Mouse (Mus musculus) frontal cortex, postnatal 14 days (tissue): Measurements from ENCODE around the gene Zfand4.
"Not testable (repeated sequence)": the region's sequence is repeated elsewhere in the genome, so short reads cannot be mapped to it uniquely, and the experiment has no call there.

ENCODE experiments used
- DNase-seq, 2 experiments: peaks; one replicate each; pipeline ENCODE4 v3.0.0; 2022; ENCODE audit warnings: low spot score in 2 of 2

The Zfand4 gene

DNA sequence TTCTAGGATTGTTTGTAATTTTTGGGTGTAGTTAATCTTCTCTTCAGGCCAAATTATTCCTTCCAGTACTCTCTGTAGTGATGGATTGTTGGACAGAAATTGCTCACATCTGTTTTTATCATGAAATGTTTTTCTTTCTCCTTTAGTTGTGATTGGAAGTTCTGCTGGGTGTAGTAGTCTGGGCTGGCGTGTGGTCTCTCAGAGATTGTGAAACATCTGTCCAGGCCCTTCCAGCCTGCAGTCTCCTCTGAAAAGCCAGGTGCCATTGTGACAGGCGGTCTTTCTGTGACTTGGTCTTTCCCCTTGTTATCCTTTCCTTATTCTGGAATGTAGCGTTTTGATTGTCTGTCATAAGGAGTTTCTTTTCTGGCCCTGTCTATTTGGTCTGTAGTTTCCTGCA is 55.2 kb downstream of the Zfand4 start:
- no peak for DNase-seq

- no peak for DNase-seq
Observed at GRCm38 (mm10) chr6:116326641-116327040, 62.6 kb downstream of the Zfand4 start.

GRCm38 (mm10) chr6:116331396-116331795 is 67.4 kb downstream of the Zfand4 start:
- DNase-seq: no peak

GRCm38 (mm10) chr6:116337466-116337834 is 73.4 kb downstream of the Zfand4 start:
- no peak for DNase-seq

GRCm38 (mm10) chr6:116337835-116338501 is 73.9 kb downstream of the Zfand4 start, which contains the start of gene March8:
Gene March8 (plus strand): TSS chr6:116338024.
- peak; percentile 71 to 80 for DNase-seq

DNA sequence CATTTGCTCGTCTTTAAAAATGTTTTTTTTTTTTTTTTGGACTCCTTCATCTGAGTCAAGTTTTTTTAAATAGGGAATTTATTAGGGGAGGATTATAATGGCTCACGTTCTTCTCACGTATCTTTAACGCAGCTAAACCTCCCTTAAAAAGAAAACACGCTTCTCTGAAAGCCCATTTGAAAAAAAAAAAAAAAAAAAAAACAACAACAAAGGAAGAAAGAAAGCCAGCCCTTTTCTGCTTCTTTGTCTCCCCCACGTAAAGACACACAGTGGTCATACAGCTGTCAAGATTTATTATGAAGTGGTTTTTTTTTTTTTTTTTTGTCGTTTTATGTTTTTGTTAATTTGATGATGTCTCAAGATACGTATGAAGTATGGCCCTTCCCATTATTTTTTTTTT is 74.5 kb downstream of the Zfand4 start:
- no peak for DNase-seq

DNA sequence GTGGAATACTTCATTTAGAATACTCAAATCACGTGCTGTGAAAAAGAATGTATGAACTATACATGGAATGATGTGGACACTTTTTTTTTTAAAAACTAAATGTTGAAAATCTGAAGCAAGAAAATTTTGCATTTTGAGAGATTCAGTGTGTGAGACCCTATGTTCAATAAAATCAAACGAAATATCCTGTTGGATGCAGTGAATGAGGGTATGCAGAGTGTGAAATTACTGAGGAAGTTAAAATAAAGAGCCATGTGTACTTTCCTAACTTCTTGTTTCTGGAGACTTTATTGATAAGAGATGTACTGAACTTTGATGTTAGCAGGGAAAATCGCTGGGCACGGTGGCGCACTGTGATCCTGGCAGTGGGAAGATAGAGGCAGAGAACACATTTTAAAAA is 75.1 kb downstream of the Zfand4 start:
- no peak for DNase-seq

- DNase-seq: no peak
Observed at GRCm38 (mm10) chr6:116340521-116340920, 76.5 kb downstream of the Zfand4 start.

DNA sequence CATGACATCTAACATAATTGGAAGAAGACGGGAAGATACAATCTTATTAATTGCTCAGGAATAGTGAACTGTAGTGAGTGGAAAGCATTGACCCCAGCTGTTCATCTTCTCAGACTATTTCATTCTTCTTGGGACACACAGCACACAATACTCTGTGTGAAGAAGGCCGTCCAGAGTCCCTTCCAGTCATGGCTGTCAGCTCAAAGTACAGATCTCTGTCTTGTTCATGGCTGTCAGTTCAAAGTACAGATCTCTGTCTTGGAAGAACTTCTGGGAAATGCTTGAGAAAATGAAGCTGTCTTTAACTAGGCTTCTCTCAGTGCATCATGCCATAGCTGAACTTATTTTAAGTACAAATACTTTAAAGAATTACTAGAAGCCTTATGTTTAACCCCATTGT is 83.9 kb downstream of the Zfand4 start:
- DNase-seq: no peak

- no peak for DNase-seq
Observed at GRCm38 (mm10) chr6:116349997-116350396, 86.0 kb downstream of the Zfand4 start.

DNA sequence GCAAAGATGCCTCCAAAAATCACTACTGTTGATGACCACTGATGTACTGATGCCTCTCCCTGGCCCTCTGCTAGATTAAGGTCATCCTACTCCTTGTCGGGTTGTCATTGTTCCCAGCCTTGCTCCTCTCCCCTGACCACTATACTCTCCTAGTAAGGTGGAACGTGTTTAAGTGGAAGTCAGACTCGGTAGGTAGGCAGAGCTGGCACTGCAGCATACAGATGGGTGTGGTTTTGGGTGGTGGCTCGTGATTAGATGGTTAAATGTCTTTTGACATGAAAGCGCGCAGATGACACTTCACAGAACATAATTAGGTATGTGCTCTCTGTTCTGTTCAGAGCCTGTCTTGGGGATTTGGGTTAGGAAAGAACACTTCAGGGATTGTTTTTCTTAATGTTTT is 86.6 kb downstream of the Zfand4 start:
- DNase-seq: no peak

GRCm38 (mm10) chr6:116351534-116351933 is 87.5 kb downstream of the Zfand4 start:
- DNase-seq: no peak

GRCm38 (mm10) chr6:116353428-116353827 is 89.4 kb downstream of the Zfand4 start:
- no peak for DNase-seq

- not testable (repeated sequence) for DNase-seq
Observed at GRCm38 (mm10) chr6:116356311-116356947, 92.4 kb downstream of the Zfand4 start.

- DNase-seq: no peak
Observed at GRCm38 (mm10) chr6:116356948-116357325, 92.9 kb downstream of the Zfand4 start.

DNA sequence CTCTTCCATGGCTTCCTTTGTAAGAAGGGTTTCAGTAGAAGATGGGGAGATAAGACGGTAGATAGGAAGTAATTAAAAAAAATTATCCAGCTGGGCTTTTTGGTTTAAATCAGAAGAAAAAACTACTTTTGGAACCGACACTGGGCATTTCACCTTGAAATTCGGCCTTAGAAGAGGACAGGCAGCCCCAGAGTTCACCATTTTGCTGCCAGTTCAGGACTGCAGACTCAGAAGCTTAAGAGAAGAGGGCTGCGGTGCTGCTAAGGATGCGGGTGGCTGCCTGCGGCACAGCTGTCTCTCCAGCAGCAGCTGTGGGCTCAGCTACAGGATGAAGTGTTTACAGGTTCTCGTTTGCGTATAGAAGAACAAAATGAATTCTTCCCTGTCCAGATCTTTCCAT is 94.0 kb downstream of the Zfand4 start:
- DNase-seq: no peak

DNA sequence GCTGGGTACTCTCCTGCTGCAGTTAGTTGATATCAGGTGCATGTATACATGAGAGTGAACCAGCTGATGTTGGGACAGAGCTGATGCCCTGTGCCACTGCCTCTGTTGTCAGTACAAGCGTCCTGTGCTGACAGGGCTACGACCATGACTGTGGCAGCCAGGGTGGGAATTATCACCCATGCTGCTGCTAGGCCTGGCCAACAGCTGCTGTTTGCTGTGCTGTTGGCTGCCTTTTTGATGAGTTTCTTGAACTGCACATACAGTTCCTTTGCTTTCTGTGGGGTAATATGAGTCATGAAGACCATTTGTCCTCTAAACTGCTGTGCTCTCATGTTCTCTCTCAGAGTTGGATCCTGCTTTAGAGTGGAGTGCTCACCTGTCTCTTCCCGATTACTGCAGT is 95.2 kb downstream of the Zfand4 start:
- DNase-seq: no peak

- DNase-seq: no peak
Observed at GRCm38 (mm10) chr6:116361463-116361862, 97.4 kb downstream of the Zfand4 start.

DNA sequence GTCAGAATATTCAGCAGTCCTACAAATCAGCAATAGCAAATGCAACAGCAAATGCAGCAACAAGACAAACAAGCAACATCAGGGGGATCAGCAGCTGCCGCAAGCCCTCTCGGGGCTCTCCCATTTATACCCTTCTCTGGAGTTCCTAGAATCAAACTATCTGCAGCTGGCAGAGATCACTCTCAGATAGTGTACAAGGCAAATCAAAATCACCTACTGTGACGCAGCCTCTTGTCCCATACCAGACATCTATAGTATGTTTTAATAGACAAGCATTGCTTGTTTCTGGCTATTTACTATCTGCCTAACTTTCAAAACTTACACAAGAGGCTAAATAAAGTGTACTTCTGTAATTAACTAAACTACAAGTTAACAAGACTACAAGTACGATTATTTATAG is 98.0 kb downstream of the Zfand4 start:
- no peak for DNase-seq

DNA sequence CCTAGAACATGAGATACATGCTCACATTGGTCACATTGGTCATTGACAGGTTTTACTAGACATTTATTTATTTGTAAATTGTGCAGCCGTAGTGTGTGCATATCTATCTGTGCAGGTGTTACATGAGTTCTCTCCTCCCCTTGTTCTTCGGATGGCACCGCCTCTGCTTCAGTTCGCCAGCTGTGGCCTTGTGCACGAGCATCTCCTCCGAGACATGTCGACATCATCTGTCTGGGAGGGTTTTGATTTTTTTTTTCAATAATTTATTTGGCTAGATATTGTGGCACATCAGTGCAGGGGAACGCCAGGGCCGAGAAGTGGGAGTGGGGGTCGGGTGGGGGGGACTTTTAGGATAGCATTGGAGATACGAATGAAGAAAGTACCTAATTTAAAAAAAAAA is 103.9 kb downstream of the Zfand4 start:
- no peak for DNase-seq

- no peak for DNase-seq
Observed at GRCm38 (mm10) chr6:116369811-116370210, 105.8 kb downstream of the Zfand4 start.

DNA sequence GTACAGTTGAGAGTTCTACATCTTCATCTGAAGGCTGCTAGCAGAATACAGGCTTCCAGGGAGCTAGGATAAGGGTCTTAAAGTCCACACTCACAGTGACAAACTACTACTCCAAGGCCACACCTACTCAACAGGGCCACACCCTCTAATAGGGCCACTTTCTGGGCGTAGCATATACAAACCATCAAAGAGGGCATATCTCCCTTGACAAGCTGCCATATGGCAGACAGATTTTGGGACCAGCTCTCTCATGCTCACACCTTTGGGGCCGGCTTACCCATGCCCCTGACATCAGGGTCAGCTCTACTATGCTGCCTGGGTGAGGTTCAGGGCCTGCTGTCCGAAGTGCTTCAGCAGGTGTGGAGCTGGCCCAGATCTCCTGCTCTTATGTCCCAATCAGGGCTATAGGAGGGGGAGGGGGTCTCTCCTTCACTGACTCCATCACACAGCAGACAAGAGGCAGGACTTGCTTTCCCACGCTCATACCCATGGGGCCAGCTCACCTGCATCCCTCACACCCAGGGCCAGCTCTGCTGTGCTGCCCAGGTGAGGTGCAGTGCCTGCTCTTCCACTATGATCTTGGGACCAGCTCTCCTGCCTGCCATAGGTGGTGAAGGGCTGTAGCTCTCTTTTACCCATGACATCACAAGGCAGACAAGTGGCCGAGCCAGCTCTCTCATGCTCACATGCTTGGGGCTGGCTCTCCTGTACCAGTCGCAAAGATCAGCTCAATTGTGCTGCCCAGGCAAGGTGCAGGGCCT is 106.4 kb downstream of the Zfand4 start:
- DNase-seq: no peak

- no peak for DNase-seq
Observed at GRCm38 (mm10) chr6:116371500-116371899, 107.5 kb downstream of the Zfand4 start.
